Mouse (Mus musculus) liver, postnatal 0 days (tissue): ENCODE measurements around the gene Dis3.

ENCODE experiments used
- CTCF ChIP-seq: sonication (generic); IDR thresholded peaks from 2 replicates; pipeline ENCODE4 v1.5.1; 2016; ENCODE audit warnings: antibody characterized with exemption, low read depth
- EP300 ChIP-seq: IDR thresholded peaks from 2 replicates; pipeline ENCODE4 v1.6.1; 2016; ENCODE audit warnings: antibody characterized with exemption, low read depth, mild to moderate bottlenecking

GRCm38 (mm10) chr14:99103050-99103449 is 3.5 kb upstream of the Dis3 start:
- TF ChIP-seq CTCF (no peak), EP300 (no peak)
